Mouse (Mus musculus) Patski (cell line): ENCODE measurements at regions not wholly inside any gene's neighbourhood (a gene's known extent, or its start where the extent isn't known, plus 50 kb on each side); places are given as distances from the start of the nearest gene placed in this dataset.

Source experiments
- ATAC-seq: fragments of 100-300 bp; one replicate; pipeline ENCODE4 v1.8.0; 2021
- CTCF ChIA-PET: fragments of 350-600 bp; sonication (Branson Sonifier 250); formaldehyde crosslinking; loops from one replicate; lab custom pipeline; 2022; ENCODE audit warnings: inconsistent platforms; lab: Charles Lee
- POLR2A ChIA-PET: fragments of 350-600 bp; sonication (Branson Sonifier 250); formaldehyde crosslinking; loops from one replicate; lab custom pipeline; 2022; ENCODE audit warnings: antibody characterized with exemption, inconsistent platforms; lab: Charles Lee
- DNase-seq: peaks from one replicate; pipeline ENCODE4 v3.0.0-alpha.2; 2011; ENCODE audit warnings: low read depth, low spot score
- H3K27me3 ChIP-seq: fragments of 371-371 bp; one replicate; pipeline ENCODE4 v1.5.1; 2021
- CTCF ChIP-seq: fragments of 100-300 bp; IDR thresholded peaks from one replicate; pipeline ENCODE4 v1.5.1; 2021
- in situ Hi-C: fragments of 300-500 bp; cut with MboI; formaldehyde crosslinking; loops from 3 replicates; pipeline ENCODE4 v1.11.1; 2018; ENCODE audit warnings: low pct_unique_long_range_greater_than_20kb, mixed read lengths

GRCm38 (mm10) chr4:45746451-45746850 is 52.4 kb upstream of the Aldh1b1 start:
- no peak for TF ChIP-seq CTCF
- ATAC-seq, result no peak
- in situ Hi-C loops, result no loop called here
- no peak for DNase-seq
- no peaks in the 10 kb centered on the region for H3K27me3 ChIP-seq
- CTCF ChIA-PET, result no interaction called here
- POLR2A ChIA-PET, result no interaction called here

DNA sequence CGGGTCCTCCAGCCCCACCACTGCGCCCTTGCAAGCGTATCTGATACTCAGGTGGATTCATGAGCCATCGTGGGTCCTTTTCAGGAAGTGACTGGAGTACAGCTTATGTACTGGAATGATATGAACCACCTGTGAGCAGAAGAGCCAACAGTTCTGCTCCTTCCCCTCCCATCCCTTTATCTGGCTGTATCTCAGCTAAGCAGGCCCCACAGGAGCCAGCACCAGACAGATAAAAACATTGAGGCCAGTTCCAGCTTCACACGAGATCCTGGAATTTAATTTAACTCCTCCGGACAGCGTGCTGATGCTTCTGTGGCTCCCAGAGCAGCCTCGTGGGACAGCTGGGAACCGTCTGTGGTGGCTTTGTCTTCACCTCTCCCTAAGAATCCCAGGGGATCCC is 53.1 kb upstream of the Aldh1b1 start:
- POLR2A ChIA-PET, result no interaction called here
- DNase-seq, result no peak

DNA sequence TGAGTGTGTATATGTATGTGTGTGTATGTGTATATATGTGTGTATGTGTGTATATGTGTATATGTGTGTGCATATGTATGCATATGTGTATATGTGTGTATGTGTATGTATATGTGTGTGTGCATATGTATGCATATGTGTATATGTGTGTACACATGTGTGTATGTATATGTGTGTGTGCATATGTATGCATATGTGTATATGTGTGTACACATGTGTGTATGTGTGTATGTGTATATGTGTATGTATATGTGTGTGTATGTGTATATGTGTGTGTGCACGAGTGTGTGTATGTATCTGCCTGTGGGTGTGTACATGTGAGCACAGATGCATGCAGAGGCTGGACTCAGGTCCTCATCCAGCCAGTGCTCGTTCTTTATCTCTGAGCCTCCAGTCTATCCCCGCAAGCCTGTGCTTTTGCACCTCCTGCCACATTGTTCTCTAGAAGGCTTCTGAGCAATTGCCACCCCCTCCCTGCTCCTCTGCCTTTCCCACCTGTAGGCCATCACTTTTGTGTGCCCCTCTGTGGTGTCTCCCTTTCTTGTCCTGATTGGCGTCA is 53.9 kb upstream of the Aldh1b1 start:
- ATAC-seq, result no peak

More for the DNA sequence above, 53.1 kb upstream of the Aldh1b1 start:
- no peaks in the 10 kb centered on the region for H3K27me3 ChIP-seq
- no peak for ATAC-seq
- in situ Hi-C loops, result no loop called here
- TF ChIP-seq CTCF, result no peak
- CTCF ChIA-PET, result no interaction called here

GRCm38 (mm10) chr4:45740779-45741365 is 58.0 kb upstream of the Aldh1b1 start:
- TF ChIP-seq CTCF, result no peak
- POLR2A ChIA-PET, result no interaction called here
- CTCF ChIA-PET, result no interaction called here
- in situ Hi-C loops, result no loop called here
- ATAC-seq (no peak), DNase-seq (no peak)
- no peaks in the 10 kb centered on the region for H3K27me3 ChIP-seq

More for the DNA sequence above, 53.9 kb upstream of the Aldh1b1 start:
- no peak for TF ChIP-seq CTCF
- DNase-seq, result no peak
- in situ Hi-C loops, result no loop called here
- ChIA-PET POLR2A (no interaction called here), CTCF (no interaction called here)
- no peaks in the 10 kb centered on the region for H3K27me3 ChIP-seq

- DNase-seq (no peak), ATAC-seq (no peak)
- no peak for TF ChIP-seq CTCF
- no peaks in the 10 kb centered on the region for H3K27me3 ChIP-seq
- in situ Hi-C loops, result no loop called here
- CTCF ChIA-PET, result interaction anchor here (1.2 kb wide), 1 partner anchor 8 kb away, joined by 3 read pairs; no protein-coding TSS in a partner anchor
- POLR2A ChIA-PET, result no interaction called here
These were observed 58.5 kb upstream of the Aldh1b1 start for GRCm38 (mm10) chr4:45740319-45740718.

DNA sequence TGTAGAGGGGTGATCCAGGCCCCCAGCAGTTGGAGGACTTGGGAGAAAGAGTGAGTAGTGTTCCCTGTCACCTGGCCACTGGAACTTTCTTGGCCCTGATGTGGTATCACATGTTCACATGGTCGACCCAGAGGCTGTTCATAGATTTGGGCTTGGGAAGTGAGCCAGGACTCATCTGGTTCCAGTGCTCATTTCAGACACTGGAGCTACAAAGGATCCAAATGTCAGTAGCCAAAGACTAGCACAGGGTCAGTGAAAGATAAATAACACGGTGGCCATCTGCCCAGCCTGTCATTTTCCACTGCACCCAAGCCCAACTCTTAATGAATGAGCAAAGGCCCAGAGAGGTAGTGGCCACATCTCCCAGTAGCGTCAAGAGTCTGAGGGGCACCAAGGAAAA is 59.1 kb upstream of the Aldh1b1 start:
- TF ChIP-seq CTCF, result no peak
- POLR2A ChIA-PET, result no interaction called here
- no peaks in the 10 kb centered on the region for H3K27me3 ChIP-seq
- CTCF ChIA-PET, result interaction anchor here (1.2 kb wide), 1 partner anchor 8 kb away, joined by 3 read pairs; no protein-coding TSS in a partner anchor
- ATAC-seq, result no peak
- in situ Hi-C loops, result no loop called here
- DNase-seq, result no peak

GRCm38 (mm10) chr4:45739168-45739567 is 59.7 kb upstream of the Aldh1b1 start:
- no peak for TF ChIP-seq CTCF
- ChIA-PET CTCF (interaction anchor here (1.2 kb wide), 1 partner anchor 9 kb away, joined by 3 read pairs; no protein-coding TSS in a partner anchor), POLR2A (no interaction called here)
- in situ Hi-C loops, result no loop called here
- DNase-seq (no peak), ATAC-seq (no peak)
- H3K27me3 ChIP-seq, result no peaks in the 10 kb centered on the region

GRCm38 (mm10) chr4:45738746-45739145 is 60.1 kb upstream of the Aldh1b1 start:
- DNase-seq, result no peak
- TF ChIP-seq CTCF, result no peak
- H3K27me3 ChIP-seq, result no peaks in the 10 kb centered on the region
- ChIA-PET CTCF (no interaction called here), POLR2A (no interaction called here)
- no peak for ATAC-seq
- in situ Hi-C loops, result no loop called here

GRCm38 (mm10) chr4:45736215-45736815 is 62.5 kb upstream of the Aldh1b1 start:
- H3K27me3 ChIP-seq, result no peaks in the 10 kb centered on the region
- POLR2A ChIA-PET, result no interaction called here
- in situ Hi-C loops, result no loop called here
- ATAC-seq, result no peak
- no peak for TF ChIP-seq CTCF
- CTCF ChIA-PET, result no interaction called here
- no peak for DNase-seq

DNA sequence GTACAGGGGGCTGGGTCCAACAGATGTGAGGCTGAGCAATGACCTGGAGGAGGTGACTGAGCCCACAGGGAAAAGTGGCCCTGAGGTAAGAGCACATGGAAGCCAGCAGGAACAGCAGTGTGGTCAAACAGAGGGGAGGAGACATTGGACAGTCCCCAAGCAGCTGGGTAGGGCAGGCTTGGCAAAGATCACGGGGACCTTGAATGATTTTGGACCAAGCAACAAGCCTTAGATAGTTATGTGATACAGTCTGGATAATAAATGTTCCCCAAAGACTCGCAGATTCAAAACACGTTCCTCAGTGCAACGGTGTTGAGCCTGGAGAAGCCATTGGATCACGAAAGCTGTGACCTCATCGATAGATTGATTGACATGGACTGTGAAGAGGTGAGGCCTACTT is 64.8 kb upstream of the Aldh1b1 start:
- DNase-seq (no peak), ATAC-seq (no peak)
- CTCF ChIA-PET, result no interaction called here
- TF ChIP-seq CTCF, result no peak
- POLR2A ChIA-PET, result no interaction called here
- no peaks in the 10 kb centered on the region for H3K27me3 ChIP-seq
- in situ Hi-C loops, result no loop called here
